Mouse (Mus musculus) neural tube, embryonic 15.5 days (tissue): ENCODE data around the gene Focad. TPM values are rescaled to one million over a fixed set of nuclear protein-coding genes. Genes with fewer than 3 reads are reported as not detected.

Experiments used
- ATAC-seq: fragments of 200-750 bp; cut with Nextera tagmentation; 2 replicates; pipeline ENCODE4 v1.8.0; 2017; ENCODE audit warnings: mild to moderate bottlenecking, moderate TSS enrichment, moderate library complexity; ENCODE audit not compliant: low FRiP score
- H3K27ac ChIP-seq: fragments of 300-500 bp; sonication (generic); replicated peaks from 2 replicates; pipeline ENCODE4 v1.5.1; 2015; ENCODE audit warnings: mild to moderate bottlenecking, inconsistent platforms
- H3K27me3 ChIP-seq: fragments of 300-500 bp; sonication (generic); replicated peaks from 2 replicates; pipeline ENCODE4 v1.6.1; 2015; ENCODE audit warnings: inconsistent platforms
- H3K36me3 ChIP-seq: fragments of 300-500 bp; sonication (generic); 2 replicates; pipeline ENCODE4 v1.6.1; 2015; ENCODE audit warnings: inconsistent platforms
- H3K4me1 ChIP-seq: fragments of 300-500 bp; sonication (generic); 2 replicates; pipeline ENCODE4 v1.6.1; 2015; ENCODE audit warnings: inconsistent platforms
- H3K4me2 ChIP-seq: fragments of 300-500 bp; sonication (generic); 2 replicates; pipeline ENCODE4 v1.6.1; 2015; ENCODE audit warnings: inconsistent platforms, mild to moderate bottlenecking, moderate library complexity
- H3K4me3 ChIP-seq: fragments of 300-500 bp; sonication (generic); replicated peaks from 2 replicates; pipeline ENCODE4 v1.5.1; 2015; ENCODE audit warnings: mild to moderate bottlenecking, inconsistent platforms
- H3K9ac ChIP-seq: fragments of 300-500 bp; sonication (generic); replicated peaks from 2 replicates; pipeline ENCODE4 v1.6.1; 2015; ENCODE audit warnings: mild to moderate bottlenecking, inconsistent platforms
- H3K9me3 ChIP-seq: fragments of 300-500 bp; sonication (generic); replicated peaks from 2 replicates; pipeline ENCODE4 v1.6.1; 2016; ENCODE audit warnings: inconsistent platforms
- WGBS: fragments of 180-500 bp; shearing (Covaris S2); methylation state at CpG from one replicate; pipeline ENCODE4 v1.1.7; 2015; ENCODE audit warnings: mixed read lengths; 5-methylcytosine and 5-hydroxymethylcytosine counted together
- polyA plus RNA-seq: library from polyadenylated mRNA; unstranded; fragments of >200 nt; fragmentation: Nextera tagmentation; extraction: Ambion mirVana; gene quantifications from 2 replicates; pipeline ENCODE4 v1.2.1, GENCODE M21; 2015

The Focad gene
- polyA plus RNA-seq, 1 experiment from 2014 or later = 12.2 TPM

- Histone ChIP-seq H3K36me3 (no peaks in the 10 kb centered on the region), H3K27ac (no peak overlapping the region), H3K4me2 (no peak overlapping the region), H3K4me3 (no peak overlapping the region), H3K9ac (no peak overlapping the region), H3K27me3 (no peaks in the 10 kb centered on the region), H3K4me1 (no peaks in the 10 kb centered on the region), H3K9me3 (no peaks in the 10 kb centered on the region)
- WGBS = 41% methylated on average over 3 of the region's 3 CpGs
- ATAC-seq = no peak
Observed at GRCm38 (mm10) chr4:88108585-88108984, 14.2 kb downstream of the Focad start.

GRCm38 (mm10) chr4:88117331-88117730 lies 22.9 kb downstream of the Focad start:
- no peak overlapping the region for H3K9ac ChIP-seq
- ATAC-seq = no peak
- 83% methylated on average over 3 of the region's 3 CpGs for WGBS
- no peak overlapping the region for H3K27ac ChIP-seq
- no peak overlapping the region for H3K4me3 ChIP-seq
- no peaks in the 10 kb centered on the region for H3K9me3 ChIP-seq
- no peaks in the 10 kb centered on the region for H3K4me1 ChIP-seq
- no peaks in the 10 kb centered on the region for H3K27me3 ChIP-seq
- no peak overlapping the region for H3K4me2 ChIP-seq
- H3K36me3 ChIP-seq = no peaks in the 10 kb centered on the region

- H3K27ac ChIP-seq = no peak overlapping the region
- H3K9me3 ChIP-seq = no peaks in the 10 kb centered on the region
- no peak for ATAC-seq
- no peaks in the 10 kb centered on the region for H3K27me3 ChIP-seq
- H3K9ac ChIP-seq = no peak overlapping the region
- no peaks in the 10 kb centered on the region for H3K36me3 ChIP-seq
- no peaks in the 10 kb centered on the region for H3K4me1 ChIP-seq
- no peak overlapping the region for H3K4me2 ChIP-seq
- H3K4me3 ChIP-seq = no peak overlapping the region
Observed at GRCm38 (mm10) chr4:88117942-88118341, 23.5 kb downstream of the Focad start.

- H3K9me3 ChIP-seq = no peaks in the 10 kb centered on the region
- H3K4me2 ChIP-seq = no peak overlapping the region
- no peak overlapping the region for H3K9ac ChIP-seq
- H3K27me3 ChIP-seq = no peaks in the 10 kb centered on the region
- no peak overlapping the region for H3K27ac ChIP-seq
- no peak overlapping the region for H3K4me3 ChIP-seq
- no peaks in the 10 kb centered on the region for H3K4me1 ChIP-seq
- no peaks in the 10 kb centered on the region for H3K36me3 ChIP-seq
- ATAC-seq = no peak
- WGBS = 89% methylated on average over 5 of the region's 5 CpGs
Observed at GRCm38 (mm10) chr4:88118750-88119395, 24.4 kb downstream of the Focad start.

- no peaks in the 10 kb centered on the region for H3K4me1 ChIP-seq
- no peaks in the 10 kb centered on the region for H3K9me3 ChIP-seq
- no peak for ATAC-seq
- no peak overlapping the region for H3K9ac ChIP-seq
- no peaks in the 10 kb centered on the region for H3K36me3 ChIP-seq
- H3K27ac ChIP-seq = no peak overlapping the region
- H3K27me3 ChIP-seq = no peaks in the 10 kb centered on the region
- no peak overlapping the region for H3K4me2 ChIP-seq
- H3K4me3 ChIP-seq = no peak overlapping the region
Observed at GRCm38 (mm10) chr4:88120091-88120490, 25.7 kb downstream of the Focad start.

GRCm38 (mm10) chr4:88122472-88122871 lies 28.0 kb downstream of the Focad start:
- ATAC-seq = no peak
- no peak overlapping the region for H3K4me3 ChIP-seq

GRCm38 (mm10) chr4:88135936-88136335 lies 41.5 kb downstream of the Focad start:
- H3K27me3 ChIP-seq = no peaks in the 10 kb centered on the region
- H3K9ac ChIP-seq = no peak overlapping the region
- H3K4me2 ChIP-seq = no peak overlapping the region
- H3K4me3 ChIP-seq = no peak overlapping the region
- ATAC-seq = no peak
- 3% methylated on average over 2 of the region's 2 CpGs for WGBS
- H3K9me3 ChIP-seq = no peaks in the 10 kb centered on the region
- peak overlapping the region; percentile 34 for H3K27ac ChIP-seq
- H3K4me1 ChIP-seq = peaks cover 13% of the 10 kb centered on the region
- no peaks in the 10 kb centered on the region for H3K36me3 ChIP-seq

More at GRCm38 (mm10) chr4:88122472-88122871, 28.0 kb downstream of the Focad start:
- Histone ChIP-seq H3K27me3 (no peaks in the 10 kb centered on the region), H3K4me1 (no peaks in the 10 kb centered on the region), H3K9me3 (no peaks in the 10 kb centered on the region), H3K4me2 (no peak overlapping the region), H3K9ac (no peak overlapping the region), H3K36me3 (no peaks in the 10 kb centered on the region), H3K27ac (no peak overlapping the region)
- WGBS = 87% methylated on average over 3 of the region's 3 CpGs

- Histone ChIP-seq H3K9me3 (no peaks in the 10 kb centered on the region), H3K4me2 (no peak overlapping the region), H3K27ac (no peak overlapping the region), H3K36me3 (no peaks in the 10 kb centered on the region), H3K4me1 (peaks cover 13% of the 10 kb centered on the region), H3K9ac (no peak overlapping the region), H3K4me3 (no peak overlapping the region), H3K27me3 (no peaks in the 10 kb centered on the region)
- ATAC-seq = no peak
- 31% methylated on average over 4 of the region's 4 CpGs for WGBS
Observed at GRCm38 (mm10) chr4:88136528-88136927, 42.1 kb downstream of the Focad start.

GRCm38 (mm10) chr4:88138366-88138917 lies 44.0 kb downstream of the Focad start:
- Histone ChIP-seq H3K4me2 (no peak overlapping the region), H3K27me3 (no peaks in the 10 kb centered on the region), H3K9me3 (no peaks in the 10 kb centered on the region), H3K4me3 (no peak overlapping the region), H3K27ac (no peak overlapping the region), H3K9ac (no peak overlapping the region), H3K36me3 (no peaks in the 10 kb centered on the region), H3K4me1 (peaks cover 13% of the 10 kb centered on the region)
- no peak for ATAC-seq
- WGBS = 96% methylated on average over 2 of the region's 2 CpGs

- H3K27me3 ChIP-seq = no peaks in the 10 kb centered on the region
- 77% methylated on average over 1 of the region's 1 CpGs for WGBS
- no peak for ATAC-seq
Observed at GRCm38 (mm10) chr4:88149462-88149861, 55.0 kb downstream of the Focad start.

GRCm38 (mm10) chr4:88155490-88156160 lies 61.2 kb downstream of the Focad start:
- H3K27ac ChIP-seq = no peak overlapping the region
- H3K9ac ChIP-seq = no peak overlapping the region
- ATAC-seq = no peak
- H3K9me3 ChIP-seq = no peaks in the 10 kb centered on the region
- no peak overlapping the region for H3K4me3 ChIP-seq
- H3K27me3 ChIP-seq = no peaks in the 10 kb centered on the region
- peaks cover 16% of the 10 kb centered on the region for H3K4me1 ChIP-seq
- H3K36me3 ChIP-seq = no peaks in the 10 kb centered on the region
- H3K4me2 ChIP-seq = no peak overlapping the region
- WGBS = 68% methylated on average over 3 of the region's 3 CpGs

More at GRCm38 (mm10) chr4:88149462-88149861, 55.0 kb downstream of the Focad start:
- Histone ChIP-seq H3K9me3 (no peaks in the 10 kb centered on the region), H3K4me1 (no peaks in the 10 kb centered on the region), H3K4me2 (no peak overlapping the region), H3K9ac (no peak overlapping the region), H3K27ac (no peak overlapping the region), H3K36me3 (no peaks in the 10 kb centered on the region), H3K4me3 (no peak overlapping the region)

- Histone ChIP-seq H3K36me3 (no peaks in the 10 kb centered on the region), H3K4me2 (no peak overlapping the region), H3K9ac (no peak overlapping the region), H3K27me3 (no peaks in the 10 kb centered on the region), H3K27ac (peak overlapping the region; percentile 43; the same call in 1 of the 2 replicates), H3K4me3 (no peak overlapping the region), H3K9me3 (no peaks in the 10 kb centered on the region), H3K4me1 (peaks cover 16% of the 10 kb centered on the region)
- ATAC-seq = peak; percentile 46; the same call in 1 of the 2 replicates
- 54% methylated on average over 5 of the region's 5 CpGs for WGBS
Observed at GRCm38 (mm10) chr4:88156961-88157360, 62.5 kb downstream of the Focad start.
